Mouse (Mus musculus): ENCODE data around the gene Cmtm5. TPM values are rescaled to one million over a fixed set of nuclear protein-coding genes. Genes with fewer than 3 reads are reported as not detected.

Cmtm5 gene
- total and polyA plus RNA-seq, 2 experiments from 2014 or later, result 0.34 to 8.1 TPM

DNA sequence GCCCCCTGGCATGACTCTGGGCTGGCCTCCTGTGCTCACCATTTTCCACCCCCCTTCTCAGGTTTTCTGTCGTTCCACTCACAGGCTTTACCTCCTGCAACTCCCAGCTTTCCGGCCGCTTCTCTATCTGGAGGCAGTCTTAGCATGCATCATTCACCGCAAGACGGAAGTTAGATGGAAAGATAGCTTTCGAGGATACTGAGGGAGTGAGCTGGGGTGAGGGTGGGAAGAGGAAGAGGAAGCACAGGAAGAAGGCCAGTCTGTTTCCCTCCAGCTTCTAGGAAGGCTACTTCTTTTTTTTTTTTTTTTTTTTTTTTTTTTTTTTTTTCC lies 735 bp downstream of the Cmtm5 start:
- no peak overlapping the region for H3K4me3 ChIP-seq (ENCODE audit: low read depth, low read length)
- 27% methylated on average over 6 of the region's 6 CpGs for WGBS
- H3K4me1 ChIP-seq (ENCODE audit: control insufficient read depth, insufficient read depth), result no peaks in the 10 kb centered on the region; the same call in 1 of the 2 replicates
- H3K9ac ChIP-seq (replicated peaks; ENCODE audit: low read depth, low read length), result no peak overlapping the region
- H3K27ac ChIP-seq (ENCODE audit: low read depth), result peak overlapping the region; percentile 21; the same call in 1 of the 2 replicates
- no peak for ATAC-seq (ENCODE audit: insufficient read depth, low read depth)
- H3K27me3 ChIP-seq (ENCODE audit: control insufficient read depth, insufficient read depth, low read length), result no peaks in the 10 kb centered on the region
- no peak overlapping the region for H3K4me2 ChIP-seq (ENCODE audit: low read depth, low read length)
- no peaks in the 10 kb centered on the region for H3K9me3 ChIP-seq (replicated peaks; ENCODE audit: control insufficient read depth, low read length)
- no peak for TF ChIP-seq EP300 (IDR thresholded peaks at IDR 0.05; ENCODE audit: low read depth)
- TF ChIP-seq CTCF (IDR thresholded peaks at IDR 0.05; ENCODE audit: low read depth), result no peak
- DNase-seq (ENCODE audit: low spot score), result no peak
- peaks cover 15% of the 10 kb centered on the region for H3K36me3 ChIP-seq (replicated peaks; ENCODE audit: control insufficient read depth, insufficient read depth, low read length)

GRCm38 (mm10) chr14:54937361-54938182 lies 1.5 kb downstream of the Cmtm5 start:
- H3K9me3 ChIP-seq (replicated peaks; ENCODE audit: control insufficient read depth, low read length), result no peaks in the 10 kb centered on the region
- H3K27me3 ChIP-seq (ENCODE audit: control insufficient read depth, insufficient read depth, low read length), result no peaks in the 10 kb centered on the region
- no peak overlapping the region for H3K4me3 ChIP-seq (ENCODE audit: low read depth, low read length)
- H3K4me2 ChIP-seq (ENCODE audit: low read depth, low read length), result no peak overlapping the region
- WGBS, result 58% methylated on average over 16 of the region's 16 CpGs
- no peaks in the 10 kb centered on the region; the same call in 1 of the 2 replicates for H3K4me1 ChIP-seq (ENCODE audit: control insufficient read depth, insufficient read depth)
- TF ChIP-seq CTCF (IDR thresholded peaks at IDR 0.05; ENCODE audit: low read depth) (no peak), EP300 (IDR thresholded peaks at IDR 0.05; ENCODE audit: low read depth) (no peak)
- no peak for DNase-seq (ENCODE audit: low spot score)
- peaks cover 23% of the 10 kb centered on the region for H3K36me3 ChIP-seq (replicated peaks; ENCODE audit: control insufficient read depth, insufficient read depth, low read length)
- H3K9ac ChIP-seq (replicated peaks; ENCODE audit: low read depth, low read length), result no peak overlapping the region
- ATAC-seq (ENCODE audit: insufficient read depth, low read depth), result peak; percentile 15
- H3K27ac ChIP-seq (ENCODE audit: low read depth), result peak overlapping the region; percentile 72

DNA sequence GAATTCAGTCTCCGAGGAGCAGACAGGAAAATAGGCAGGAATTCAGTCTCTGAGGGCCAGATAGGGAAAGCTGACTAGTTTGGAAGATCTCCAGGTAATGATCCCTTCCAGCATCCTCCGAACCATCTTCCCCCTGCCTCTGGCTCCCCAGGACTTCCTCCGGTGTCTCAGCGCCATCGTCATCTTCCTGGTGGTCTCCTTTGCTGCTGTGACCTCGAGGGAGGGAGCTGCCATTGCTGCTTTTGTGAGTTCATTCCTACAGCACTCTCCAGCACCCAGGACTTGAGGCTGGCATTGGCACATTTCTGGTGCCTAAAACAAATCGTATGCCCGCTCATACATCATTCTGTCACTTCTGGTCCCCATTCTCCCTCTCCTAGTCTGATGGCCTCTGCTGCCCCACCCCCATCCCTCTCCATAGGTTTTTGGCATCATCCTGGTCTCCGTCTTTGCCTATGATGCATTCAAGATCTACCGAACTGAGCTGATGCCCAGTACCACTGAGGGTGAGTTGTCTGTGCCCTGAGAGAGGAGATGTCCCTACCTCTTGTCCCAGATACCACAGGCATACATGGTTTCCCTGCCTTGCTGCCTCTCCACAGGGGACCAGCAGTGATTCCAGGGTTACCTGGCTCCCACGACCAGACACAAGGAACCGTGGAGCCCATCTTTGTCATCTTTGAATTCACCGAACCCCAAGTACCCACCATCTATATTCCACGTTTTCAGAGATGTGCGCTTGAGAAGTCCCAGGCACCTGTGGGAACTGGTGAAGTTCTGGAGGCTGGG lies 2.6 kb downstream of the Cmtm5 start:
- Histone ChIP-seq H3K27ac (ENCODE audit: low read depth) (peak overlapping the region; percentile 72), H3K4me1 (ENCODE audit: control insufficient read depth, insufficient read depth) (no peaks in the 10 kb centered on the region), H3K4me2 (ENCODE audit: low read depth, low read length) (no peak overlapping the region), H3K36me3 (replicated peaks; ENCODE audit: control insufficient read depth, insufficient read depth, low read length) (peaks cover 34% of the 10 kb centered on the region), H3K9me3 (replicated peaks; ENCODE audit: control insufficient read depth, low read length) (no peaks in the 10 kb centered on the region), H3K9ac (replicated peaks; ENCODE audit: low read depth, low read length) (no peak overlapping the region), H3K4me3 (ENCODE audit: low read depth, low read length) (no peak overlapping the region), H3K27me3 (ENCODE audit: control insufficient read depth, insufficient read depth, low read length) (no peaks in the 10 kb centered on the region)
- TF ChIP-seq CTCF (IDR thresholded peaks at IDR 0.05; ENCODE audit: low read depth) (no peak), EP300 (IDR thresholded peaks at IDR 0.05; ENCODE audit: low read depth) (no peak)
- ATAC-seq (ENCODE audit: insufficient read depth, low read depth) (peak; percentile 5), DNase-seq (ENCODE audit: low spot score) (no peak)
- WGBS, result 44% methylated on average over 15 of the region's 15 CpGs

GRCm38 (mm10) chr14:54939434-54940175 lies 3.5 kb downstream of the Cmtm5 start:
- peaks cover 43% of the 10 kb centered on the region for H3K36me3 ChIP-seq (replicated peaks; ENCODE audit: control insufficient read depth, insufficient read depth, low read length)

GRCm38 (mm10) chr14:54940176-54940530 lies 4.1 kb downstream of the Cmtm5 start:
- no peaks in the 10 kb centered on the region for H3K9me3 ChIP-seq (replicated peaks; ENCODE audit: control insufficient read depth, low read length)
- no peak overlapping the region for H3K9ac ChIP-seq (replicated peaks; ENCODE audit: low read depth, low read length)
- WGBS, result 42% methylated on average over 3 of the region's 3 CpGs
- H3K4me2 ChIP-seq (ENCODE audit: low read depth, low read length), result no peak overlapping the region
- H3K27ac ChIP-seq (ENCODE audit: low read depth), result peak overlapping the region; percentile 72
- no peaks in the 10 kb centered on the region for H3K27me3 ChIP-seq (ENCODE audit: control insufficient read depth, insufficient read depth, low read length)
- ATAC-seq (ENCODE audit: insufficient read depth, low read depth) (0 out of 2 replicates have a peak, but pooled peaks have one; percentile 0), DNase-seq (ENCODE audit: low spot score) (no peak)
- H3K4me1 ChIP-seq (ENCODE audit: control insufficient read depth, insufficient read depth), result no peaks in the 10 kb centered on the region
- peaks cover 49% of the 10 kb centered on the region for H3K36me3 ChIP-seq (replicated peaks; ENCODE audit: control insufficient read depth, insufficient read depth, low read length)
- TF ChIP-seq CTCF (IDR thresholded peaks at IDR 0.05; ENCODE audit: low read depth) (no peak), EP300 (IDR thresholded peaks at IDR 0.05; ENCODE audit: low read depth) (no peak)
- H3K4me3 ChIP-seq (ENCODE audit: low read depth, low read length), result no peak overlapping the region

More at GRCm38 (mm10) chr14:54939434-54940175, 3.5 kb downstream of the Cmtm5 start:
- Histone ChIP-seq H3K9me3 (replicated peaks; ENCODE audit: control insufficient read depth, low read length) (no peaks in the 10 kb centered on the region), H3K4me1 (ENCODE audit: control insufficient read depth, insufficient read depth) (no peaks in the 10 kb centered on the region), H3K27me3 (ENCODE audit: control insufficient read depth, insufficient read depth, low read length) (no peaks in the 10 kb centered on the region), H3K9ac (replicated peaks; ENCODE audit: low read depth, low read length) (no peak overlapping the region), H3K4me3 (ENCODE audit: low read depth, low read length) (no peak overlapping the region), H3K27ac (ENCODE audit: low read depth) (peak overlapping the region; percentile 72), H3K4me2 (ENCODE audit: low read depth, low read length) (no peak overlapping the region)
- DNase-seq (ENCODE audit: low spot score) (no peak), ATAC-seq (ENCODE audit: insufficient read depth, low read depth) (peak; percentile 15)
- TF ChIP-seq EP300 (IDR thresholded peaks at IDR 0.05; ENCODE audit: low read depth) (no peak), CTCF (IDR thresholded peaks at IDR 0.05; ENCODE audit: low read depth) (peak; percentile 81)
- WGBS, result 35% methylated on average over 12 of the region's 12 CpGs
